Mouse (Mus musculus) limb, embryonic 14.5 days (tissue): Measurements from ENCODE around the gene Fundc1. TPM values are rescaled to one million over a fixed set of nuclear protein-coding genes. Genes with fewer than 3 reads are reported as not detected.

Experiments used
- ATAC-seq: fragments of 200-750 bp; cut with Nextera tagmentation; 2 replicates; pipeline ENCODE4 v1.8.0; 2017; ENCODE audit warnings: low read depth, moderate number of reproducible peaks, moderate TSS enrichment; ENCODE audit not compliant: low FRiP score
- DNase-seq: peaks from one replicate; pipeline ENCODE4 v3.0.0-alpha.2; 2015; ENCODE audit warnings: low spot score
- H3K27ac ChIP-seq: fragments of 300-500 bp; sonication (generic); replicated peaks from 2 replicates; pipeline ENCODE4 v1.5.1; 2014; ENCODE audit warnings: low read depth, mild to moderate bottlenecking, low read length, moderate library complexity, mixed read lengths
- H3K27me3 ChIP-seq: fragments of 300-500 bp; sonication (generic); 2 replicates; pipeline ENCODE4 v1.6.1; 2014; ENCODE audit warnings: low read length, mixed read lengths; ENCODE audit not compliant: control insufficient read depth, insufficient read depth
- H3K36me3 ChIP-seq: fragments of 300-500 bp; sonication (generic); 2 replicates; pipeline ENCODE4 v1.6.1; 2014; ENCODE audit warnings: mild to moderate bottlenecking, low read length, moderate library complexity, mixed read lengths; ENCODE audit not compliant: control insufficient read depth, insufficient read depth
- H3K4me1 ChIP-seq: fragments of 300-500 bp; sonication (generic); 2 replicates; pipeline ENCODE4 v1.6.1; 2014; ENCODE audit warnings: antibody characterized with exemption, low read length, mixed read lengths; ENCODE audit not compliant: control insufficient read depth, insufficient read depth
- H3K4me2 ChIP-seq: fragments of 300-500 bp; sonication (generic); replicated peaks from 2 replicates; pipeline ENCODE4 v1.6.1; 2014; ENCODE audit warnings: low read depth, mild to moderate bottlenecking, low read length, moderate library complexity; ENCODE audit not compliant: severe bottlenecking
- H3K4me3 ChIP-seq: fragments of 300-500 bp; sonication (generic); replicated peaks from 2 replicates; pipeline ENCODE4 v1.5.1; 2014; ENCODE audit warnings: low read length
- H3K9ac ChIP-seq: fragments of 300-500 bp; sonication (generic); 2 replicates; pipeline ENCODE4 v1.6.1; 2014; ENCODE audit warnings: mild to moderate bottlenecking, low read depth, low read length, moderate library complexity; ENCODE audit not compliant: severe bottlenecking
- H3K9me3 ChIP-seq: fragments of 300-500 bp; sonication (generic); 2 replicates; pipeline ENCODE4 v1.6.1; 2016; ENCODE audit warnings: low read length; ENCODE audit not compliant: control insufficient read depth
- POLR2A ChIP-seq: fragments of 200-500 bp; IDR thresholded peaks from 2 replicates; pipeline ENCODE4 v1.8.0; 2012; ENCODE audit warnings: inconsistent platforms, mild to moderate bottlenecking, moderate library complexity, borderline replicate concordance; ENCODE audit not compliant: insufficient read depth, insufficient read length; ENCODE audit errors: extremely low read depth
- WGBS: fragments of 180-500 bp; shearing (Covaris S2); extraction: QIAGEN DNeasy Blood & Tissue Kit; methylation state at CpG from one replicate; pipeline ENCODE4 v1.1.7; 2014; 5-methylcytosine and 5-hydroxymethylcytosine counted together
- polyA plus RNA-seq, 2 experiments: library from polyadenylated mRNA; depleted of rRNA in 1 of 2; stranded (reverse) in 1 of 2; unstranded in 1 of 2; fragments of >200 nt; fragmentation: Nextera tagmentation in 1 of 2; extraction: Ambion mirVana in 1 of 2; gene quantifications; 2 replicates each; pipeline versions ENCODE4 v1.2.1 to v1.2.3; 2012 to 2014

Gene Fundc1
- 29.4 and 30.2 TPM in 2 replicates for polyA plus RNA-seq (2012; rRNA removed)
- 64.4 and 68.2 TPM in 2 replicates for polyA plus RNA-seq (2014; fragmentation: Nextera tagmentation; extraction: Ambion mirVana)

GRCm38 (mm10) chrX:17571621-17572459, at the start of gene Fundc1:
Fundc1 (minus strand) TSS chrX:17572325.
- H3K9me3 ChIP-seq: no peaks in the 10 kb centered on the region
- H3K9ac ChIP-seq: peak within 1 kb of the TSS; percentile 72
- peak within 1 kb of the TSS; percentile 86 for H3K27ac ChIP-seq
- H3K36me3 ChIP-seq: no peaks in the 10 kb centered on the region
- H3K27me3 ChIP-seq: no peaks in the 10 kb centered on the region
- H3K4me3 ChIP-seq: peak within 1 kb of the TSS; percentile 49
- peak within 1 kb of the TSS; percentile 48 for H3K4me2 ChIP-seq
- DNase-seq: peak; percentile 91
- ATAC-seq: peak; percentile 99
- 10% methylated on average over 27 of the region's 30 CpGs for WGBS
- no peak for TF ChIP-seq POLR2A
- no peaks in the 10 kb centered on the region for H3K4me1 ChIP-seq

- Histone ChIP-seq H3K27ac (no peak overlapping the region), H3K27me3 (no peaks in the 10 kb centered on the region), H3K36me3 (no peaks in the 10 kb centered on the region), H3K4me3 (no peak overlapping the region), H3K9me3 (no peaks in the 10 kb centered on the region), H3K9ac (no peak overlapping the region), H3K4me1 (no peaks in the 10 kb centered on the region), H3K4me2 (no peak overlapping the region)
- no peak for ATAC-seq
- TF ChIP-seq POLR2A: no peak
- no peak for DNase-seq
- WGBS: 81% methylated on average over 1 of the region's 1 CpGs
Measured at GRCm38 (mm10) chrX:17611253-17611652, 39.1 kb upstream of the Fundc1 start.

- WGBS: 44% methylated on average over 1 of the region's 1 CpGs
- H3K27ac ChIP-seq: no peak overlapping the region
- H3K4me2 ChIP-seq: no peak overlapping the region
- H3K27me3 ChIP-seq: no peaks in the 10 kb centered on the region
- H3K9ac ChIP-seq: no peak overlapping the region
- ATAC-seq (no peak), DNase-seq (no peak)
- no peaks in the 10 kb centered on the region for H3K36me3 ChIP-seq
- no peak for TF ChIP-seq POLR2A
- H3K9me3 ChIP-seq: no peaks in the 10 kb centered on the region
- no peak overlapping the region for H3K4me3 ChIP-seq
- no peaks in the 10 kb centered on the region for H3K4me1 ChIP-seq
Measured at GRCm38 (mm10) chrX:17608763-17609162, 36.6 kb upstream of the Fundc1 start.

- Histone ChIP-seq H3K4me3 (no peak overlapping the region), H3K4me2 (no peak overlapping the region), H3K4me1 (no peaks in the 10 kb centered on the region), H3K9me3 (no peaks in the 10 kb centered on the region), H3K27ac (no peak overlapping the region), H3K36me3 (no peaks in the 10 kb centered on the region), H3K27me3 (no peaks in the 10 kb centered on the region), H3K9ac (no peak overlapping the region)
- no peak for TF ChIP-seq POLR2A
- DNase-seq (no peak), ATAC-seq (no peak)
- WGBS: 82% methylated on average over 3 of the region's 3 CpGs
Measured at GRCm38 (mm10) chrX:17607668-17608067, 35.5 kb upstream of the Fundc1 start.

GRCm38 (mm10) chrX:17593331-17593730, 21.2 kb upstream of the Fundc1 start:
- no peak overlapping the region for H3K9ac ChIP-seq
- no peak overlapping the region for H3K4me3 ChIP-seq
- H3K4me2 ChIP-seq: no peak overlapping the region
- no peak overlapping the region for H3K27ac ChIP-seq
- TF ChIP-seq POLR2A: no peak
- H3K27me3 ChIP-seq: no peaks in the 10 kb centered on the region
- H3K36me3 ChIP-seq: no peaks in the 10 kb centered on the region
- ATAC-seq: no peak
- no peaks in the 10 kb centered on the region for H3K9me3 ChIP-seq
- H3K4me1 ChIP-seq: no peaks in the 10 kb centered on the region
- DNase-seq: no peak
